Mouse (Mus musculus) E14TG2a.4 (cell line): ENCODE measurements around the gene Batf2.
A peak's percentile ranks its signal among the peaks of the same experiment; 100 is the strongest.

Experiments used
- H3K27me3 ChIP-seq: 2 replicates; pipeline ENCODE4 v1.6.1; 2014; ENCODE audit warnings: low read length, control low read depth; ENCODE audit not compliant: insufficient read depth
- H3K36me3 ChIP-seq: 2 replicates; pipeline ENCODE4 v1.6.1; 2014; ENCODE audit warnings: low read length, control low read depth; ENCODE audit not compliant: insufficient read depth
- H3K4me1 ChIP-seq: replicated peaks from 2 replicates; pipeline ENCODE4 v1.6.1; 2014; ENCODE audit warnings: low read depth, low read length, control low read depth
- H3K4me3 ChIP-seq: replicated peaks from 2 replicates; pipeline ENCODE4 v1.5.1; 2014; ENCODE audit warnings: mild to moderate bottlenecking, low read length
- H3K9me3 ChIP-seq: 2 replicates; pipeline ENCODE4 v1.6.1; 2014; ENCODE audit warnings: low read length, control low read depth
- CTCF ChIP-seq: conservative IDR thresholded peaks from 2 replicates; pipeline ENCODE4 v1.5.1; 2014; ENCODE audit warnings: low read length
- NANOG ChIP-seq: IDR thresholded peaks from 2 replicates; pipeline ENCODE4 v1.6.1; 2014; ENCODE audit warnings: borderline replicate concordance, low read length, mixed read lengths
- POU5F1 ChIP-seq: IDR thresholded peaks from 2 replicates; pipeline ENCODE4 v1.6.1; 2014; ENCODE audit warnings: low read length, borderline replicate concordance

Batf2 gene

GRCm38 (mm10) chr19:6116113-6116850 lies 24.5 kb upstream of the Batf2 start:
- H3K9me3 ChIP-seq, result no peaks in the 10 kb centered on the region
- H3K4me1 ChIP-seq, result peaks cover 61% of the 10 kb centered on the region
- H3K36me3 ChIP-seq, result peaks cover 63% of the 10 kb centered on the region
- TF ChIP-seq POU5F1, result no peak
- no peak for TF ChIP-seq CTCF
- no peak for TF ChIP-seq NANOG
- no peaks in the 10 kb centered on the region for H3K27me3 ChIP-seq
- peak overlapping the region; percentile 95 for H3K4me3 ChIP-seq

- H3K27me3 ChIP-seq, result no peaks in the 10 kb centered on the region
- H3K4me1 ChIP-seq, result peaks cover 73% of the 10 kb centered on the region
- peaks cover 51% of the 10 kb centered on the region for H3K36me3 ChIP-seq
- H3K9me3 ChIP-seq, result no peaks in the 10 kb centered on the region
- H3K4me3 ChIP-seq, result peak overlapping the region; percentile 95
- no peak for TF ChIP-seq CTCF
Observed at GRCm38 (mm10) chr19:6117346-6117985, 23.3 kb upstream of the Batf2 start.

GRCm38 (mm10) chr19:6117986-6118676 lies 22.7 kb upstream of the Batf2 start, which contains the start of gene Sac3d1:
Sac3d1 (minus strand) TSS chr19:6118650.
- Histone ChIP-seq H3K9me3 (no peaks in the 10 kb centered on the region), H3K36me3 (peaks cover 44% of the 10 kb centered on the region), H3K4me1 (peaks cover 78% of the 10 kb centered on the region), H3K4me3 (peak within 1 kb of the TSS; percentile 95), H3K27me3 (no peaks in the 10 kb centered on the region)
- TF ChIP-seq POU5F1, result no peak

GRCm38 (mm10) chr19:6118677-6119185 lies 22.1 kb upstream of the Batf2 start:
- peak overlapping the region; percentile 95 for H3K4me3 ChIP-seq
- TF ChIP-seq CTCF, result no peak
- no peak for TF ChIP-seq POU5F1
- TF ChIP-seq NANOG, result no peak
- peaks cover 38% of the 10 kb centered on the region for H3K36me3 ChIP-seq
- no peaks in the 10 kb centered on the region for H3K9me3 ChIP-seq
- no peaks in the 10 kb centered on the region for H3K27me3 ChIP-seq
- H3K4me1 ChIP-seq, result peaks cover 84% of the 10 kb centered on the region

- no peaks in the 10 kb centered on the region for H3K27me3 ChIP-seq
- TF ChIP-seq POU5F1 (no peak), NANOG (no peak), CTCF (no peak)
- peaks cover 8% of the 10 kb centered on the region for H3K36me3 ChIP-seq
- peak overlapping the region; percentile 62 for H3K4me3 ChIP-seq
- H3K4me1 ChIP-seq, result peaks cover 71% of the 10 kb centered on the region
- no peaks in the 10 kb centered on the region for H3K9me3 ChIP-seq
Observed at GRCm38 (mm10) chr19:6121761-6122160, 19.0 kb upstream of the Batf2 start.

GRCm38 (mm10) chr19:6123330-6123729 lies 17.5 kb upstream of the Batf2 start:
- Histone ChIP-seq H3K27me3 (no peaks in the 10 kb centered on the region), H3K4me1 (peaks cover 68% of the 10 kb centered on the region), H3K4me3 (no peak overlapping the region), H3K9me3 (no peaks in the 10 kb centered on the region), H3K36me3 (0 out of 2 replicates have a peak, but pooled peaks cover 6% of the 10 kb centered on the region)
- TF ChIP-seq CTCF (no peak), POU5F1 (no peak), NANOG (no peak)

- Histone ChIP-seq H3K36me3 (0 out of 2 replicates have a peak, but pooled peaks cover 6% of the 10 kb centered on the region), H3K27me3 (no peaks in the 10 kb centered on the region), H3K9me3 (no peaks in the 10 kb centered on the region), H3K4me1 (peaks cover 61% of the 10 kb centered on the region), H3K4me3 (no peak overlapping the region)
- TF ChIP-seq POU5F1 (no peak), NANOG (no peak), CTCF (no peak)
Observed at GRCm38 (mm10) chr19:6124898-6125297, 15.9 kb upstream of the Batf2 start.

GRCm38 (mm10) chr19:6126289-6126688 lies 14.5 kb upstream of the Batf2 start:
- no peaks in the 10 kb centered on the region for H3K36me3 ChIP-seq
- H3K9me3 ChIP-seq, result no peaks in the 10 kb centered on the region
- no peaks in the 10 kb centered on the region for H3K27me3 ChIP-seq
- H3K4me1 ChIP-seq, result peaks cover 53% of the 10 kb centered on the region
- TF ChIP-seq CTCF, result peak; percentile 98
- TF ChIP-seq NANOG, result no peak
- no peak overlapping the region for H3K4me3 ChIP-seq
